Mouse (Mus musculus) stomach, embryonic 16.5 days (tissue): ENCODE measurements at regions not wholly inside any gene's neighbourhood (a gene's known extent, or its start where the extent isn't known, plus 50 kb on each side); places are given as distances from the start of the nearest gene placed in this dataset.

Experiments used
- ATAC-seq: fragments of 200-750 bp; cut with Nextera tagmentation; 2 replicates; pipeline ENCODE4 v1.8.0; 2017; ENCODE audit warnings: moderate number of reproducible peaks, moderate TSS enrichment; ENCODE audit not compliant: insufficient read depth, low FRiP score
- H3K27ac ChIP-seq: fragments of 300-500 bp; sonication (generic); 2 replicates; pipeline ENCODE4 v1.5.1; 2014; ENCODE audit warnings: low read length
- H3K27me3 ChIP-seq: fragments of 300-500 bp; sonication (generic); 2 replicates; pipeline ENCODE4 v1.6.1; 2014; ENCODE audit warnings: low read length, control low read depth, mixed read lengths; ENCODE audit not compliant: control insufficient read depth, insufficient read depth
- H3K36me3 ChIP-seq: fragments of 300-500 bp; sonication (generic); 2 replicates; pipeline ENCODE4 v1.6.1; 2014; ENCODE audit warnings: low read length; ENCODE audit not compliant: control insufficient read depth, insufficient read depth
- H3K4me1 ChIP-seq: fragments of 300-500 bp; sonication (generic); 2 replicates; pipeline ENCODE4 v1.6.1; 2014; ENCODE audit warnings: low read length, control low read depth, mixed read lengths; ENCODE audit not compliant: control insufficient read depth, insufficient read depth
- H3K4me2 ChIP-seq: fragments of 300-500 bp; sonication (generic); 2 replicates; pipeline ENCODE4 v1.6.1; 2014; ENCODE audit warnings: low read depth, low read length, mixed read lengths
- H3K4me3 ChIP-seq: fragments of 300-500 bp; sonication (generic); replicated peaks from 2 replicates; pipeline ENCODE4 v1.5.1; 2014; ENCODE audit warnings: mild to moderate bottlenecking, low read length
- H3K9ac ChIP-seq: fragments of 300-500 bp; sonication (generic); 2 replicates; pipeline ENCODE4 v1.6.1; 2014; ENCODE audit warnings: low read length
- H3K9me3 ChIP-seq: fragments of 300-500 bp; sonication (generic); replicated peaks from 2 replicates; pipeline ENCODE4 v1.6.1; 2016; ENCODE audit warnings: low read length, control low read depth; ENCODE audit not compliant: control insufficient read depth
- WGBS: fragments of 180-500 bp; shearing (Covaris S2); extraction: QIAGEN DNeasy Blood & Tissue Kit; methylation state at CpG from one replicate; pipeline ENCODE4 v1.1.7; 2014; 5-methylcytosine and 5-hydroxymethylcytosine counted together

GRCm38 (mm10) chr19:26974576-26975204, 89.0 kb downstream of the Gm815 start:
- no peak overlapping the region for H3K9ac ChIP-seq
- H3K9me3 ChIP-seq = no peaks in the 10 kb centered on the region
- no peak for ATAC-seq
- no peaks in the 10 kb centered on the region for H3K4me1 ChIP-seq
- no peaks in the 10 kb centered on the region for H3K36me3 ChIP-seq
- H3K27me3 ChIP-seq = no peaks in the 10 kb centered on the region
- 96% methylated on average over 3 of the region's 3 CpGs for WGBS
- H3K4me3 ChIP-seq = no peak overlapping the region
- H3K27ac ChIP-seq = no peak overlapping the region
- H3K4me2 ChIP-seq = no peak overlapping the region

GRCm38 (mm10) chr19:26976604-26977322, 91.1 kb downstream of the Gm815 start:
- H3K27ac ChIP-seq = no peak overlapping the region
- H3K36me3 ChIP-seq = no peaks in the 10 kb centered on the region
- no peak overlapping the region for H3K4me2 ChIP-seq
- H3K9ac ChIP-seq = no peak overlapping the region
- no peaks in the 10 kb centered on the region for H3K4me1 ChIP-seq
- ATAC-seq = no peak
- no peaks in the 10 kb centered on the region for H3K9me3 ChIP-seq
- H3K4me3 ChIP-seq = no peak overlapping the region
- 72% methylated on average over 7 of the region's 7 CpGs for WGBS
- no peaks in the 10 kb centered on the region for H3K27me3 ChIP-seq

- H3K9ac ChIP-seq = no peak overlapping the region
- no peak for ATAC-seq
- no peak overlapping the region for H3K27ac ChIP-seq
- 65% methylated on average over 14 of the region's 14 CpGs for WGBS
- H3K27me3 ChIP-seq = no peaks in the 10 kb centered on the region
- no peak overlapping the region for H3K4me3 ChIP-seq
- H3K36me3 ChIP-seq = no peaks in the 10 kb centered on the region
- H3K4me1 ChIP-seq = no peaks in the 10 kb centered on the region
- no peak overlapping the region for H3K4me2 ChIP-seq
- no peaks in the 10 kb centered on the region for H3K9me3 ChIP-seq
Observed at GRCm38 (mm10) chr19:26977887-26978639, 92.4 kb downstream of the Gm815 start.

GRCm38 (mm10) chr19:26978640-26979007, 92.9 kb downstream of the Gm815 start:
- H3K9ac ChIP-seq = no peak overlapping the region
- no peaks in the 10 kb centered on the region for H3K4me1 ChIP-seq
- H3K27me3 ChIP-seq = no peaks in the 10 kb centered on the region
- no peaks in the 10 kb centered on the region for H3K36me3 ChIP-seq
- no peak for ATAC-seq
- no peak overlapping the region for H3K4me2 ChIP-seq
- 58% methylated on average over 3 of the region's 3 CpGs for WGBS
- no peak overlapping the region for H3K4me3 ChIP-seq
- no peak overlapping the region for H3K27ac ChIP-seq
- no peaks in the 10 kb centered on the region for H3K9me3 ChIP-seq

GRCm38 (mm10) chr19:26979322-26979721, 93.6 kb downstream of the Gm815 start:
- no peak for ATAC-seq
- WGBS = 77% methylated on average over 2 of the region's 2 CpGs

GRCm38 (mm10) chr19:26986672-26987071, 101.0 kb downstream of the Gm815 start:
- no peak overlapping the region for H3K27ac ChIP-seq
- H3K9ac ChIP-seq = no peak overlapping the region
- H3K36me3 ChIP-seq = no peaks in the 10 kb centered on the region
- H3K9me3 ChIP-seq = no peaks in the 10 kb centered on the region
- no peaks in the 10 kb centered on the region for H3K27me3 ChIP-seq
- H3K4me1 ChIP-seq = no peaks in the 10 kb centered on the region
- WGBS = 95% methylated on average over 1 of the region's 1 CpGs
- no peak overlapping the region for H3K4me3 ChIP-seq
- H3K4me2 ChIP-seq = no peak overlapping the region
- no peak for ATAC-seq

More at GRCm38 (mm10) chr19:26979322-26979721, 93.6 kb downstream of the Gm815 start:
- Histone ChIP-seq H3K27ac (no peak overlapping the region), H3K36me3 (no peaks in the 10 kb centered on the region), H3K27me3 (no peaks in the 10 kb centered on the region), H3K9me3 (no peaks in the 10 kb centered on the region), H3K4me1 (no peaks in the 10 kb centered on the region), H3K4me3 (no peak overlapping the region), H3K4me2 (no peak overlapping the region), H3K9ac (no peak overlapping the region)

GRCm38 (mm10) chr19:26987197-26987596, 101.5 kb downstream of the Gm815 start:
- Histone ChIP-seq H3K4me2 (no peak overlapping the region), H3K4me1 (no peaks in the 10 kb centered on the region), H3K4me3 (no peak overlapping the region), H3K27me3 (no peaks in the 10 kb centered on the region), H3K9ac (no peak overlapping the region), H3K36me3 (no peaks in the 10 kb centered on the region), H3K9me3 (no peaks in the 10 kb centered on the region), H3K27ac (no peak overlapping the region)
- no peak for ATAC-seq
- WGBS = 40% methylated on average over 3 of the region's 3 CpGs

GRCm38 (mm10) chr19:26987909-26988456, 102.3 kb downstream of the Gm815 start:
- no peaks in the 10 kb centered on the region for H3K36me3 ChIP-seq
- H3K9me3 ChIP-seq = no peaks in the 10 kb centered on the region
- H3K27me3 ChIP-seq = no peaks in the 10 kb centered on the region
- 72% methylated on average over 6 of the region's 6 CpGs for WGBS
- H3K4me2 ChIP-seq = no peak overlapping the region
- H3K9ac ChIP-seq = no peak overlapping the region
- H3K27ac ChIP-seq = no peak overlapping the region
- ATAC-seq = no peak
- no peaks in the 10 kb centered on the region for H3K4me1 ChIP-seq
- H3K4me3 ChIP-seq = no peak overlapping the region
